In the genomic region with DNA sequence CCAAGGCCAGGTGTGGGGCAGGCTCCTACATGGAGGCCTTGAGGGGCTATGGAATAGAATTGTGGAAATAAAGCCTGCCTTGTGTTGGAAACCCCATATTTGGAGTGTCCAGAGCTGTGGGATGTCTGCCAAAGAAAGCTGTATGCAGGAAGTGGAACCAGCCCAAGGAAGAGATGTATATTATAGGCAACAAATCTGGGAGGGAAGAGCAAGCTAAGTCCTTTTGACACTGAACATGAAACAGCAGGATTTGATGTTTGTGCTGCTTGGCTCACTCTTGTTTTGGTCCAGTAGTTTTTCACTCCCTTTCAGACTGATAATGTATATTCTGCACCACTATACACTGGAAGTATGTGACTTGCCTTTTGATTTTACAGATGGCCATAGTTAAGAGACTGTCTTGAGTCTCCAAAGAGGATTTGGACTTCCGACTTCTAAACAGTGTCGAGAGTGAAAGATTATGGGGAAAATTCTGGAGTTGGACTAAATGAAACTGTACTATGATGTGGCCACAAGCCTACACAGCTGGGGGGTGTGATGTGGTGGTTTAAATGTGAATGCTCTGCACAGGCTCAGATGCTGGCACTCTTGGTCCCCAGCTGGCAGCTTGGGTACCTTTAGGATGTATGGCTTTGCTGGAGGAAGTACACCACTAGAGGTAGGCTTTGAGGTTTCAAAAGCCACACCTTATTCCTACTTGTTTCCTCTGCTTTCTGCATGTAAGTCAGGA, we compare ENCODE assay signal across 17 mouse cellular contexts. TPM values are rescaled to one million over a fixed set of nuclear protein-coding genes. Genes with fewer than 3 reads are reported as not detected.
DNase-seq lines count a peak whose midpoint lies in the region; ATAC-seq and TF ChIP-seq lines count a peak whose summit lies in the region.
"Had no signal": no experiment of that assay in that cellular context is flagged by ENCODE, and none has a peak within 500 bp of the region (broad histone marks: within the 10 kb centered on the region; RNA-seq: fewer than 3 reads in every experiment).

No protein-coding gene starts in this region.

- no peak overlapping the region for H3K4me2 ChIP-seq in embryonic facial prominence, embryonic 12.5 days (replicated peaks)
- H3K4me2 ChIP-seq: forebrain, embryonic 13.5 days; midbrain, embryonic 12.5 days had no signal

- H3K27ac ChIP-seq in embryonic facial prominence, embryonic 12.5 days = peak overlapping the region; percentile 43; the same call in 1 of the 2 replicates
- H3K27ac ChIP-seq in embryonic facial prominence, embryonic 10.5 days (replicated peaks) = no peak overlapping the region
- no peak overlapping the region for H3K27ac ChIP-seq in kidney, adult 2 months (ENCODE audit: insufficient read depth, low read depth, low read length)
- H3K27ac ChIP-seq: forebrain, embryonic 13.5 days; midbrain, embryonic 12.5 days had no signal

- H3K9ac ChIP-seq in embryonic facial prominence, embryonic 12.5 days = no peak overlapping the region
- H3K9ac ChIP-seq: forebrain, embryonic 13.5 days; midbrain, embryonic 12.5 days had no signal

- WGBS in embryonic facial prominence, embryonic 12.5 days = 79% methylated on average over 2 of the region's 2 CpGs
- 90% methylated on average over 2 of the region's 2 CpGs for WGBS in embryonic facial prominence, embryonic 10.5 days
- 63% methylated on average over 2 of the region's 2 CpGs for WGBS in kidney, adult 2 months

- no peaks in the 10 kb centered on the region for H3K4me1 ChIP-seq in embryonic facial prominence, embryonic 12.5 days
- peaks cover 6% of the 10 kb centered on the region; the same call in 1 of the 2 replicates for H3K4me1 ChIP-seq in embryonic facial prominence, embryonic 10.5 days
- H3K4me1 ChIP-seq in kidney, adult 2 months (ENCODE audit: control insufficient read depth, insufficient read depth, low read length) = 0 out of 2 replicates have a peak, but pooled peaks cover 3% of the 10 kb centered on the region
- H3K4me1 ChIP-seq: midbrain, embryonic 12.5 days had no signal

- peak; percentile 69; the same call in 1 of the 2 replicates for ATAC-seq in embryonic facial prominence, embryonic 12.5 days (ENCODE audit: insufficient number of reproducible peaks, insufficient read depth, low FRiP score, low TSS enrichment)
- ATAC-seq: forebrain, embryonic 13.5 days had no signal

- H3K27me3 ChIP-seq in embryonic facial prominence, embryonic 12.5 days = no peaks in the 10 kb centered on the region
- H3K27me3 ChIP-seq in embryonic facial prominence, embryonic 10.5 days (replicated peaks; ENCODE audit: low read depth, poor library complexity, severe bottlenecking) = no peaks in the 10 kb centered on the region
- no peaks in the 10 kb centered on the region for H3K27me3 ChIP-seq in kidney, adult 2 months (replicated peaks; ENCODE audit: control insufficient read depth, insufficient read depth, low read length)
- H3K27me3 ChIP-seq: forebrain, embryonic 13.5 days; midbrain, embryonic 12.5 days had no signal

- no peak for TF ChIP-seq CTCF in kidney, adult 2 months (conservative IDR thresholded peaks at IDR 0.05; ENCODE audit: insufficient read depth, insufficient read length, low read depth, low read length)

- no peak overlapping the region for H3K4me3 ChIP-seq in embryonic facial prominence, embryonic 12.5 days
- H3K4me3 ChIP-seq in embryonic facial prominence, embryonic 10.5 days = no peak overlapping the region
- no peak overlapping the region for H3K4me3 ChIP-seq in kidney, adult 2 months (ENCODE audit: insufficient read depth, low read depth, low read length)
- H3K4me3 ChIP-seq: forebrain, embryonic 13.5 days; midbrain, embryonic 12.5 days; myocyte had no signal

- no peaks in the 10 kb centered on the region for H3K9me3 ChIP-seq in embryonic facial prominence, embryonic 12.5 days
- no peaks in the 10 kb centered on the region for H3K9me3 ChIP-seq in embryonic facial prominence, embryonic 10.5 days
- H3K9me3 ChIP-seq: forebrain, embryonic 13.5 days; midbrain, embryonic 12.5 days had no signal

- TF ChIP-seq POLR2A in kidney, adult 2 months (IDR thresholded peaks at IDR 0.05; ENCODE audit: low read depth, low read length) = no peak

- H3K36me3 ChIP-seq in embryonic facial prominence, embryonic 12.5 days = no peaks in the 10 kb centered on the region
- H3K36me3 ChIP-seq in embryonic facial prominence, embryonic 10.5 days (replicated peaks) = no peaks in the 10 kb centered on the region
- H3K36me3 ChIP-seq in kidney, adult 2 months (ENCODE audit: control insufficient read depth, insufficient read depth, low read length) = no peaks in the 10 kb centered on the region
- H3K36me3 ChIP-seq: midbrain, embryonic 12.5 days had no signal

- no peak for DNase-seq in embryonic facial prominence, embryonic 10.5 days (ENCODE audit: low spot score)
- peak; percentile 12 for DNase-seq in kidney, adult 2 months
- DNase-seq in kidney, adult 8-10 months = no peak
- DNase-seq in 3T3-L1 (ENCODE audit: low read depth, low spot score) = peak; percentile 31
- DNase-seq in kidney, postnatal 10 days = peak; percentile 55
- no peak for DNase-seq in cerebellum, adult 8-10 months
- DNase-seq in cerebellum, adult 11 months = no peak
- DNase-seq: cerebellum, postnatal 10 days; heart, postnatal 14 days; layer of hippocampus, postnatal 36 days; liver; lung, postnatal 10 days; thymus, adult 18-20 months had no signal

RNA-seq across cellular contexts. Expression of a gene that starts 25.4 kb away (rescaled TPM):
- 9.6 and 10.5 TPM in 2 replicates for polyA plus RNA-seq in embryonic facial prominence, embryonic 12.5 days (2016; fragmentation: Nextera tagmentation; extraction: Ambion mirVana)
- polyA plus RNA-seq in embryonic facial prominence, embryonic 10.5 days (2016; fragmentation: Nextera tagmentation; extraction: Ambion mirVana) = 7.9 and 10.1 TPM in 2 replicates
- 115 and 153 TPM in 2 replicates for polyA plus RNA-seq in kidney, adult 2 months (2012; rRNA removed)

Comparison
In these comparisons a context has a peak if more than half of its experiments do, and no peak if none do; other contexts are left out.
1. DNase-seq: peak in kidney, adult 2 months (single experiment), 3T3-L1 (single experiment) and kidney, postnatal 10 days (single experiment); none in embryonic facial prominence, embryonic 10.5 days (single experiment), kidney, adult 8-10 months (0 of 2), cerebellum, adult 8-10 months (single experiment) and cerebellum, adult 11 months (single experiment).
2. RNA of a gene that starts 25.4 kb away (polyA plus RNA-seq): 115 to 153 TPM in kidney, adult 2 months; 9.6 to 10.5 TPM in embryonic facial prominence, embryonic 12.5 days and 7.9 to 10.1 TPM in embryonic facial prominence, embryonic 10.5 days; every median in the first group is over 10 times any median in the second.